Mouse (Mus musculus) CH12.LX (cell line): ENCODE measurements around the gene Gucy2c.

Source experiments
- CTCF ChIP-seq, 2 experiments: IDR thresholded peaks in 1 of 2; conservative IDR thresholded peaks in 1 of 2; 2 replicates each; pipeline ENCODE4 v1.5.1; 2011 to 2012; ENCODE audit warnings: low read depth in 2 of 2, low read length in 2 of 2, improper control_type of control experiment in 1 of 2, inconsistent platforms in 1 of 2, mild to moderate bottlenecking in 1 of 2, moderate library complexity in 1 of 2
- ELF1 ChIP-seq: IDR thresholded peaks from 2 replicates; pipeline ENCODE4 v1.6.1; 2014; ENCODE audit warnings: low read depth, mild to moderate bottlenecking, inconsistent platforms, low read length, improper control_type of control experiment
- PAX5 ChIP-seq: IDR thresholded peaks from 2 replicates; pipeline ENCODE4 v1.6.1; 2012; ENCODE audit warnings: low read length, inconsistent platforms, mixed read lengths
- POLR2A ChIP-seq: IDR thresholded peaks from 2 replicates; pipeline ENCODE4 v1.6.1; 2011; ENCODE audit warnings: low read depth, mild to moderate bottlenecking, improper control_type of control experiment, low read length
- TBP ChIP-seq: conservative IDR thresholded peaks from 2 replicates; pipeline ENCODE4 v1.6.1; 2011; ENCODE audit warnings: low read depth, low read length, improper control_type of control experiment
- ZKSCAN1 ChIP-seq: IDR thresholded peaks from 2 replicates; pipeline ENCODE4 v1.6.1; 2012; ENCODE audit warnings: low read depth, inconsistent platforms, low read length, improper control_type of control experiment, borderline replicate concordance

GRCm38 (mm10) chr6:136741281-136741680, 40.3 kb downstream of the Gucy2c start:
- no peak for TF ChIP-seq TBP
- TF ChIP-seq CTCF (conservative IDR thresholded peaks at IDR 0.05 in 1 of 2, IDR thresholded peaks at IDR 0.05 in 1 of 2; ENCODE audit: low read depth in 2 of 2, low read length in 2 of 2): no peak
- no peak for TF ChIP-seq POLR2A
- no peak for TF ChIP-seq ELF1
- no peak for TF ChIP-seq PAX5
- TF ChIP-seq ZKSCAN1: no peak
